Mouse (Mus musculus): ENCODE results near the gene Rnf39. TPM values are rescaled to one million over a fixed set of nuclear protein-coding genes. Genes with fewer than 3 reads are reported as not detected.

Gene Rnf39
- total and polyA plus RNA-seq, 2 experiments from 2014 or later = 2.5 to 4.2 TPM

GRCm38 (mm10) chr17:36920239-36920638 lies 22.5 kb upstream of the Rnf39 start:
- Histone ChIP-seq H3K27me3 (ENCODE audit: insufficient read depth, low read length) (no peaks in the 10 kb centered on the region), H3K9ac (replicated peaks; ENCODE audit: low read length) (no peak overlapping the region), H3K27ac (no peak overlapping the region), H3K4me3 (ENCODE audit: low read length) (no peak overlapping the region), H3K4me1 (ENCODE audit: insufficient read depth, low read length) (no peaks in the 10 kb centered on the region), H3K4me2 (ENCODE audit: low read depth, low read length) (no peak overlapping the region), H3K9me3 (ENCODE audit: low read length) (no peaks in the 10 kb centered on the region), H3K36me3 (ENCODE audit: insufficient read depth, low read length) (no peaks in the 10 kb centered on the region)
- WGBS = 53% methylated on average over 15 of the region's 15 CpGs
- DNase-seq (ENCODE audit: low spot score) = no peak
- TF ChIP-seq CTCF (IDR thresholded peaks at IDR 0.05; ENCODE audit: low read depth) = no peak
- no peak for ATAC-seq

- Histone ChIP-seq H3K27me3 (ENCODE audit: insufficient read depth, low read length) (no peaks in the 10 kb centered on the region), H3K9me3 (ENCODE audit: low read length) (no peaks in the 10 kb centered on the region), H3K27ac (no peak overlapping the region), H3K4me2 (ENCODE audit: low read depth, low read length) (no peak overlapping the region), H3K9ac (replicated peaks; ENCODE audit: low read length) (no peak overlapping the region), H3K36me3 (ENCODE audit: insufficient read depth, low read length) (no peaks in the 10 kb centered on the region), H3K4me3 (ENCODE audit: low read length) (no peak overlapping the region), H3K4me1 (ENCODE audit: insufficient read depth, low read length) (no peaks in the 10 kb centered on the region)
- 87% methylated on average over 4 of the region's 4 CpGs for WGBS
- ATAC-seq (no peak), DNase-seq (ENCODE audit: low spot score) (no peak)
- no peak for TF ChIP-seq CTCF (IDR thresholded peaks at IDR 0.05; ENCODE audit: low read depth)
Observed at GRCm38 (mm10) chr17:36922715-36923114, 20.0 kb upstream of the Rnf39 start.

GRCm38 (mm10) chr17:36923491-36923890 lies 19.2 kb upstream of the Rnf39 start:
- Histone ChIP-seq H3K4me2 (ENCODE audit: low read depth, low read length) (no peak overlapping the region), H3K27ac (no peak overlapping the region), H3K27me3 (ENCODE audit: insufficient read depth, low read length) (no peaks in the 10 kb centered on the region), H3K36me3 (ENCODE audit: insufficient read depth, low read length) (no peaks in the 10 kb centered on the region), H3K4me1 (ENCODE audit: insufficient read depth, low read length) (no peaks in the 10 kb centered on the region), H3K9ac (replicated peaks; ENCODE audit: low read length) (no peak overlapping the region), H3K4me3 (ENCODE audit: low read length) (no peak overlapping the region), H3K9me3 (ENCODE audit: low read length) (no peaks in the 10 kb centered on the region)
- ATAC-seq (no peak), DNase-seq (ENCODE audit: low spot score) (no peak)
- TF ChIP-seq CTCF (IDR thresholded peaks at IDR 0.05; ENCODE audit: low read depth) = no peak
- 66% methylated on average over 4 of the region's 4 CpGs for WGBS

DNA sequence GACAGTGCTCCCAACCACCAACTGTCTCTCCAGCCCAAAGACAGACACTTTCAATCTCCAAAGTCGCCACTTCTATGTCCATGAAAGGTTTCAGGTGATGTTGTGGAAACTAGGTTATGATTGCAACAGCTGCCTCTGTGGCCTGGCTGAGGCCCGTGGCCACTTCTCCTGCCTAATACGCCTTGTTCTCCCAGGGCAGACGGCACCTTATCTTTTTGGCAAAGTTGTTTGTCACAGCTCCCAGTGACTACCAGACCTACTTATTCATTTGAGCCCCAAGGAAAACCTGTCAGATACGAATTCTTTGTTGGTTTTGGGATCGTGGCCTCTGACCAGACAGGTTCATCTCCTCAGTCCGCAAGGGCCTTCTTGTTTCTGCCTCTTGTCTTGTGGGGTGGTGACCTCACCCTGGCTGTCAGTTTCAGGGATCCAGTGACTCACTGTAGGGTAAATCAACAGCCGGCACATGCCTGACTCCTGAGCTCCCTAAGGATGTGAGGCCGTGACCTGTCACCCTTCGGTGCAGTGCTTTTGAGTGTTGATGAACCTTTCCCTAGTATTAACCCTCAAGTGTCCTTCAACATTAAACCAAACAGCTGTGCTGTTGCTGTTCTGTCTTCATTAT lies 15.1 kb upstream of the Rnf39 start:
- H3K27me3 ChIP-seq (ENCODE audit: insufficient read depth, low read length) = no peaks in the 10 kb centered on the region
- no peak overlapping the region for H3K27ac ChIP-seq
- no peaks in the 10 kb centered on the region for H3K36me3 ChIP-seq (ENCODE audit: insufficient read depth, low read length)
- TF ChIP-seq CTCF (IDR thresholded peaks at IDR 0.05; ENCODE audit: low read depth) = no peak
- 69% methylated on average over 10 of the region's 10 CpGs for whole genome bisulfite sequencing
- no peaks in the 10 kb centered on the region for H3K9me3 ChIP-seq (ENCODE audit: low read length)
- H3K4me2 ChIP-seq (ENCODE audit: low read depth, low read length) = no peak overlapping the region
- H3K9ac ChIP-seq (replicated peaks; ENCODE audit: low read length) = no peak overlapping the region
- DNase-seq (ENCODE audit: low spot score) = no peak
- ATAC-seq = no peak
- no peaks in the 10 kb centered on the region for H3K4me1 ChIP-seq (ENCODE audit: insufficient read depth, low read length)
- H3K4me3 ChIP-seq (ENCODE audit: low read length) = no peak overlapping the region

DNA sequence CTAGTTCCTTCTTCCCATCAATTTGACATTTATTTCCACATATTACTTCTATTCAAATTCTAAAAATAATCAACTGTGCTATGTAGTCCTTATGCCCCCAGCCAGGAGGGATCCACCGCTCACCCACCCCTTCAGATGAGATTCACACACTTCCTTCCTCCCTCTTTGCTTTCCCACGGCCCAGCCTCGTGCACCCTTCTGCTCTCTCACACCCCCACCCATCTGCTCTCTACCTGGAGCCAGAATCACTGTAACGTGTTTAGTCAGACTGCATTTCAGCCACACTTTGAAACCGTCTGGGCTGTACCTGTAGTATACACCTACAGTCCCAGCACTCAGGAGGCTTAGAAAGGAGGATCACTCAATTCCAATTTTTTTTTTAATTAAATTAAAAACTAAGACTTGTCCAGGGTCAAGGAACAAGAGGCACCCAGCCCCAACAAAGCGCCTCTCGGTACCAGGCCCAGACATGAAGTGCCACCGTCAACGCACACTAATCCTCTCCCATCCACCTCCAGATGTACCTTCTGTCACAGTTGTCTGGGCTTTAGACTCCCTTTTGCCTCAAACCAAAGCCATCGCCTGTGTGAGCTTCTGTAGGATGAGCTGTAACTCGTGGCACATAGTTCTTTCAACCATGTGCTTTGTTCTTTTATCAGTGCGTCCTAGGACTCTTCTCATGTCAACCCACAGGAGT lies 13.3 kb upstream of the Rnf39 start:
- no peak overlapping the region for H3K9ac ChIP-seq (replicated peaks; ENCODE audit: low read length)
- DNase-seq (ENCODE audit: low spot score) (no peak), ATAC-seq (no peak)
- H3K27ac ChIP-seq = no peak overlapping the region
- H3K4me2 ChIP-seq (ENCODE audit: low read depth, low read length) = no peak overlapping the region
- TF ChIP-seq CTCF (IDR thresholded peaks at IDR 0.05; ENCODE audit: low read depth) = no peak
- 73% methylated on average over 12 of the region's 12 CpGs for WGBS
- no peaks in the 10 kb centered on the region for H3K9me3 ChIP-seq (ENCODE audit: low read length)
- H3K4me1 ChIP-seq (ENCODE audit: insufficient read depth, low read length) = no peaks in the 10 kb centered on the region
- H3K27me3 ChIP-seq (ENCODE audit: insufficient read depth, low read length) = no peaks in the 10 kb centered on the region
- no peak overlapping the region for H3K4me3 ChIP-seq (ENCODE audit: low read length)
- H3K36me3 ChIP-seq (ENCODE audit: insufficient read depth, low read length) = no peaks in the 10 kb centered on the region

GRCm38 (mm10) chr17:36930233-36930632 lies 12.5 kb upstream of the Rnf39 start:
- Histone ChIP-seq H3K9ac (replicated peaks; ENCODE audit: low read length) (no peak overlapping the region), H3K9me3 (ENCODE audit: low read length) (no peaks in the 10 kb centered on the region), H3K36me3 (ENCODE audit: insufficient read depth, low read length) (no peaks in the 10 kb centered on the region), H3K4me2 (ENCODE audit: low read depth, low read length) (no peak overlapping the region), H3K4me3 (ENCODE audit: low read length) (no peak overlapping the region), H3K27me3 (ENCODE audit: insufficient read depth, low read length) (no peaks in the 10 kb centered on the region), H3K4me1 (ENCODE audit: insufficient read depth, low read length) (no peaks in the 10 kb centered on the region), H3K27ac (no peak overlapping the region)
- no peak for TF ChIP-seq CTCF (IDR thresholded peaks at IDR 0.05; ENCODE audit: low read depth)
- 75% methylated on average over 6 of the region's 6 CpGs for WGBS
- ATAC-seq (no peak), DNase-seq (ENCODE audit: low spot score) (no peak)

- Histone ChIP-seq H3K4me3 (ENCODE audit: low read length) (no peak overlapping the region), H3K27me3 (ENCODE audit: insufficient read depth, low read length) (no peaks in the 10 kb centered on the region), H3K4me1 (ENCODE audit: insufficient read depth, low read length) (no peaks in the 10 kb centered on the region), H3K36me3 (ENCODE audit: insufficient read depth, low read length) (no peaks in the 10 kb centered on the region), H3K27ac (no peak overlapping the region), H3K4me2 (ENCODE audit: low read depth, low read length) (no peak overlapping the region), H3K9ac (replicated peaks; ENCODE audit: low read length) (no peak overlapping the region), H3K9me3 (ENCODE audit: low read length) (no peaks in the 10 kb centered on the region)
- ATAC-seq (no peak), DNase-seq (ENCODE audit: low spot score) (no peak)
- 88% methylated on average over 4 of the region's 4 CpGs for WGBS
- no peak for TF ChIP-seq CTCF (IDR thresholded peaks at IDR 0.05; ENCODE audit: low read depth)
Observed at GRCm38 (mm10) chr17:36931130-36931529, 11.6 kb upstream of the Rnf39 start.

All from hindbrain, postnatal 0 days (tissue).